Mouse (Mus musculus) cortical plate, adult 2 months (tissue): Measurements from ENCODE around the gene Cenpp.

Source experiments
- CTCF ChIP-seq: fragments of 200-500 bp; IDR thresholded peaks from 2 replicates; pipeline ENCODE4 v1.5.1; 2011; ENCODE audit warnings: mild to moderate bottlenecking, control low read depth, low read length; ENCODE audit not compliant: insufficient read depth; ENCODE audit errors: extremely low read depth
- POLR2A ChIP-seq: fragments of 200-500 bp; IDR thresholded peaks from 2 replicates; pipeline ENCODE4 v1.6.1; 2011; ENCODE audit warnings: mild to moderate bottlenecking, low read length, control low read depth; ENCODE audit not compliant: insufficient read depth; ENCODE audit errors: extremely low read depth

GRCm38 (mm10) chr13:49507176-49507575 lies 145.4 kb downstream of the Cenpp start:
- TF ChIP-seq CTCF (no peak), POLR2A (no peak)
